Mouse (Mus musculus) ES-E14 (cell line): ENCODE measurements around the gene Mpc2.

ENCODE experiments used
- HCFC1 ChIP-seq: IDR thresholded peaks from 2 replicates; pipeline ENCODE4 v1.6.1; 2012; ENCODE audit warnings: low read length, inconsistent platforms, borderline replicate concordance; ENCODE audit not compliant: insufficient read depth
- MAFK ChIP-seq: IDR thresholded peaks from 2 replicates; pipeline ENCODE4 v1.6.1; 2014; ENCODE audit warnings: mild to moderate bottlenecking, low read depth, low read length, inconsistent platforms; ENCODE audit not compliant: insufficient read depth
- ZNF384 ChIP-seq: IDR thresholded peaks from 2 replicates; pipeline ENCODE4 v1.6.1; 2012; ENCODE audit warnings: low read depth, low read length, inconsistent platforms

DNA sequence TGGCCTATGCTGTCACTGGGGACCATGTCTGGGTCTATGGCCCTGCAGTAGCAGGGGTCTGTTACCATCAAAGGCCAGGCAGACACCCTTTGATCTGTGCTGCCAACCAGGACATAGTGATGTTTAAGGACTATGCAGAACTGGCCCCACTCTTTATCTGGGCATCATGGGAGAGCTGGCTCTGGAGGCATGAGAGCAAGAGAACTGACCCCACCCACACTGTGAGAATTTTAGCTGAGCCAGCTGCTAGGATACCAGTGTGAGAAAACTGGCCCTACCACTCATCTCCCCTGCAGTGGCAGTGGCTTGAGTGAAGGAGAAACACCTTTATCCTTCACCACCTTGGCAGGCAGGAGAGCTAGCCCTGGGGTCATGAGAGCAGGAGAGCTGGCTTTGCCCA lies 19.2 kb upstream of the Mpc2 start:
- TF ChIP-seq HCFC1, result no peak
- no peak for TF ChIP-seq MAFK
- no peak for TF ChIP-seq ZNF384
